Mouse (Mus musculus): ENCODE data around the gene Ccdc162.

DNA sequence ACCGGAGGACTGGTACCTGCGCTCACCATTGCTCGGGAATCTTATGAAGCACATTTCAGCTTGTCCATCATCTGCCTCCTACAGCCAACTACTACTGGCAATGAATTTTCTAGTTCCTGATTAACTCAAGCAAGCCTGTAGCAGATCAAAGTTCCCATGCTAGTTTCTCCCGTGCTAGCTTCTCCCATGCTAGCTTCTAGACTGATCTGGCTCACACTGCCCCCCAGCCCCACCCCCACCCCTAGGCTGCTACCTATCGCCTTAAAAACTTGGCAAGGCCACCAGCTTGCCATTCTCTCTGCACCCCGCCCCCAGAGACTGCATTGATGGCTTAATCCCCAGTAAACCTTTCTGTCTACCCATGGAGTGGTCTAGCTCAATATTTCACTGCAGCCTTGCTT lies 39.8 kb downstream of the Ccdc162 start:
- TF ChIP-seq CTCF (conservative IDR thresholded peaks at IDR 0.05; ENCODE audit: low read length) (no peak), NANOG (IDR thresholded peaks at IDR 0.05; ENCODE audit: borderline replicate concordance, low read length) (no peak)
